Mouse (Mus musculus): ENCODE results near the gene Dgkz.

Dgkz gene

GRCm38 (mm10) chr2:91934826-91935525 lies 40.7 kb downstream of the Dgkz start:
- DNase-seq (ENCODE audit: low spot score in 2 of 2) = no peak

- no peak for DNase-seq (ENCODE audit: low spot score in 2 of 2)
These were observed 41.6 kb downstream of the Dgkz start for GRCm38 (mm10) chr2:91934016-91934415.

- no peak for DNase-seq (ENCODE audit: low spot score in 2 of 2)
These were observed 42.2 kb downstream of the Dgkz start for GRCm38 (mm10) chr2:91933471-91933870.

- DNase-seq (ENCODE audit: low spot score in 2 of 2) = peak in 1 of 2 experiments; percentile 59
These were observed 42.8 kb downstream of the Dgkz start for GRCm38 (mm10) chr2:91932737-91933350.

GRCm38 (mm10) chr2:91932160-91932711 lies 43.4 kb downstream of the Dgkz start, which contains the start of gene Mdk:
TSS of gene Mdk (minus strand) at chr2:91932297.
- peak in 1 of 2 experiments; percentile 56 for DNase-seq (ENCODE audit: low spot score in 2 of 2)

- DNase-seq (ENCODE audit: low spot score in 2 of 2) = peak in 1 of 2 experiments; percentile 66
These were observed 44.1 kb downstream of the Dgkz start for GRCm38 (mm10) chr2:91931328-91932159.

- no peak for DNase-seq (ENCODE audit: low spot score in 2 of 2)
These were observed 44.8 kb downstream of the Dgkz start for GRCm38 (mm10) chr2:91930761-91931291.

GRCm38 (mm10) chr2:91929936-91930335 lies 45.7 kb downstream of the Dgkz start:
- peak in 1 of 2 experiments; percentile 74 for DNase-seq (ENCODE audit: low spot score in 2 of 2)

- no peak for DNase-seq (ENCODE audit: low spot score in 2 of 2)
These were observed 46.2 kb downstream of the Dgkz start for GRCm38 (mm10) chr2:91929455-91929854.

GRCm38 (mm10) chr2:91928534-91929350 lies 46.9 kb downstream of the Dgkz start:
- DNase-seq (ENCODE audit: low spot score in 2 of 2) = no peak

GRCm38 (mm10) chr2:91927826-91928533 lies 47.7 kb downstream of the Dgkz start:
- peak; percentile 78 to 95 for DNase-seq (ENCODE audit: low spot score in 2 of 2)

GRCm38 (mm10) chr2:91926949-91927348 lies 48.7 kb downstream of the Dgkz start, which contains the start of gene Chrm4:
TSS of gene Chrm4 (plus strand) at chr2:91927249.
- DNase-seq (ENCODE audit: low spot score in 2 of 2) = no peak

GRCm38 (mm10) chr2:91925442-91925841 lies 50.2 kb downstream of the Dgkz start:
- no peak for DNase-seq (ENCODE audit: low spot score in 2 of 2)

- no peak for DNase-seq (ENCODE audit: low spot score in 2 of 2)
These were observed 50.9 kb downstream of the Dgkz start for GRCm38 (mm10) chr2:91924726-91925125.

GRCm38 (mm10) chr2:91923415-91924337 lies 52.0 kb downstream of the Dgkz start:
- DNase-seq (ENCODE audit: low spot score in 2 of 2) = peak; percentile 64 to 84

GRCm38 (mm10) chr2:91922586-91923414 lies 52.9 kb downstream of the Dgkz start:
- peak; percentile 12 to 64 for DNase-seq (ENCODE audit: low spot score in 2 of 2)

GRCm38 (mm10) chr2:91921790-91922570 lies 53.7 kb downstream of the Dgkz start:
- DNase-seq (ENCODE audit: low spot score in 2 of 2) = peak; percentile 48 to 74
